Mouse (Mus musculus): ENCODE measurements around the gene Tnnc2.

DNA sequence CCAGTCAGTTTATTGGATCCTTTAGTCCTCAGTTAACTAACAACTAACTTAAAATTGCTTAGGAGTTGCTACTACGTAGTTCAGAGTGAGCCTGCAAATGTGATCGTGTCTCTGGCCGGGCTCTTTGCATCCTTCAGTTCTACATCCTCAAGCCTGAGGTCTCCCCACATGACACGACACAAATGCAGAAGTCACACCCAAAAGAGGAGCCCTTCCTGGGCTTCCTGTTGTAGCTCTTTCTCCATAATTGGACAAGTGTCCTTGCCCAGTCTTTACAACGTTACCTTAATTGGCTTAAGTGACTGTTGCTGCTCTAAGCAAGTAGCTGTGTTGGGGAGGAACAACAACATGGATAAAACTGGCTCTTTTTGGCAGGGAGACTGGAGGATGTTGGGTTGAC is 35.6 kb upstream of the Tnnc2 start:
- no peak for TF ChIP-seq CTCF (conservative IDR thresholded peaks at IDR 0.05; ENCODE audit: insufficient read depth, insufficient read length, low read depth, low read length)
- no peak for TF ChIP-seq POLR2A (IDR thresholded peaks at IDR 0.05; ENCODE audit: low read depth, low read length)

Data from kidney, adult 2 months (tissue).